Mouse (Mus musculus) bone marrow macrophage, adult 2 months (primary cell): Measurements from ENCODE around the gene Rpa3.

Experiments used
- CTCF ChIP-seq: IDR thresholded peaks from 2 replicates; pipeline ENCODE4 v1.5.1; 2012; ENCODE audit warnings: low read depth, mild to moderate bottlenecking, low read length, moderate library complexity
- POLR2A ChIP-seq: IDR thresholded peaks from 2 replicates; pipeline ENCODE4 v1.6.1; 2012; ENCODE audit warnings: mild to moderate bottlenecking, low read depth, low read length, borderline replicate concordance

DNA sequence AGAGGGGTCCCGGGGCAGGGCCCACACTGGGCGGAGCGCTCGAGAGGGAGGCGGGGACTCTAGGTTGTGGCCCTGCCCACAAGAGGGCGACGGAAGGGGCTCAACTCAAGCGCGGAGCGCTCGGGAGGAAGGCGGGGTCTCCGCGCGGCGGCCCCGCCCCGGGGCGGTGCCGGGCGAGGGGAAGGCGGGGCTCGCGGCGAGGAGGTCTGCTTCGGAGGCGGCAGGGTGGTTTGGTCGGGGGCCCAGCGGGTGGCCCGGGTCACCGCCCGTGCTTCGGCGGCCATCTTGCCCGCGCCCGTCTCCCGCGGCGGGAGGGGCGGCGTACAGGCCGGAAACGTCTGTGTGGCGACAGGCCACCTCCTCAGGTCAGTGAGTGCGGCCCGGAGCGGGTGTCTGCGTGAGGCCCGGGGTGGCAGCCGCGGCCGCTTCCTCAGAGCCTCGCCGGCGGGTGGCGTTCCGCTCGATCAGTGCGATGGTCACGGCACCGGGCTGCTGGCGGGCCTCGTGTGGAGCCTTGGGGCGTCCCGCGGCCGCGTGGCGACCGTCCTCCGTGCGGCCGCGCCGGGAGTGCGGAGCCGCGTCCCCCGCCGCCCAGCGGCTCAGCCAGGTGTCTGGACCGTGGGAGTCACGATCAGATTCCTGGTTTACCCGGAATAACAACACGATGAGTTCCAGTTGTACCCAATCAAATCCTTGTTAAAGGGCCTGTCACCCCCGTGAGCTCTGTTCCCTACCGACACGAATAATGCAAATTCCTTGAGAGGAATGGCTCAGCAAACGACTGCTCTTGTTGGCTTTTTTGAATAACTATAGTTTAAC is 49.7 kb downstream of the Rpa3 start, which contains the start of gene Mios:
- TF ChIP-seq POLR2A (no peak), CTCF (no peak)
